Mouse (Mus musculus): ENCODE results near the gene Liph.
A peak's percentile ranks its signal among the peaks of the same experiment; 100 is the strongest.
"Not testable (repeated sequence)": the region's sequence is repeated elsewhere in the genome, so short reads cannot be mapped to it uniquely, and the experiment has no call there.

Liph gene

GRCm38 (mm10) chr16:21976203-21976602 lies 19.3 kb downstream of the Liph start:
- no peak for DNase-seq (ENCODE audit: low spot score in 2 of 2)

- no peak for DNase-seq (ENCODE audit: low spot score in 2 of 2)
These were observed 24.0 kb downstream of the Liph start for GRCm38 (mm10) chr16:21971446-21971845.

DNA sequence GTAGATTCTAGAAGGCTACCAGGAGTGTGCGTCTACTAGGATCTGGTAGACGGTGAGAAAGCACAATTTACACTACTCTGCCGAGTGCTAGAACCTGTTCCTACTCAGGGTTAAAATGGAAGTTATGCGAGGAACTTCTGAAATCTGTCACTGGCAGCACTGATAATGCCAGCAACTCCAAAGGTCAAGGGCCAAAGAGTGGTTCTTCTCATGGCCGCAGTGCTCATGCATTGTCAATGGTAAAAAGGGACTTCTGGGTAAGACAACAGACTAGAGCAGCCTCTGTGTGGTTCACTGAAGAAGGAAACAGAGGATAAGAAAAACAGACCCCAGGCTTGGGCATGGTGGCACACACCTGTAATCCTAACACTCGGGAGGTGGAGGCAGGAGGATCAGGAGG lies 24.9 kb downstream of the Liph start:
- DNase-seq (ENCODE audit: low spot score in 2 of 2), result no peak

DNA sequence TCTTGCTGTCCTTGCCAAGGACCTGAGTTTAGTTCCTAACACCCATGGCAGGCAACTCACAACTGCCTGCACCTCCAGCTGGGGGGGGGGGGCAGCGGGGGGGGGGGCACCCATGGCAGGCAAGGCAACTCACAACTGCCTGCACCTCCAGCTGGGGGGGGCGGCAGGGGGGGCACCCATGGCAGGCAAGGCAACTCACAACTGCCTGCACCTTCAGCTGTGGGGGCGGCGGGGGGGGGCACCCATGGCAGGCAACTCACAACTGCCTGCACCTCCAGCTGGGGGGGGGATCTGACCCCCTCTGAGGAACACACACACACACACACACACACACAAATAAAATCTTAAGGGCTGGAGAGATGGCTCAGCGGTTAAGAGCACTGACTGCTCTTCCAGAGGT lies 25.6 kb downstream of the Liph start:
- DNase-seq (ENCODE audit: low spot score in 2 of 2), result no peak

- DNase-seq (ENCODE audit: low spot score in 2 of 2), result no peak
These were observed 29.9 kb downstream of the Liph start for GRCm38 (mm10) chr16:21965576-21965975.

- DNase-seq (ENCODE audit: low spot score in 2 of 2), result no peak
These were observed 39.9 kb downstream of the Liph start for GRCm38 (mm10) chr16:21955591-21955990.

DNA sequence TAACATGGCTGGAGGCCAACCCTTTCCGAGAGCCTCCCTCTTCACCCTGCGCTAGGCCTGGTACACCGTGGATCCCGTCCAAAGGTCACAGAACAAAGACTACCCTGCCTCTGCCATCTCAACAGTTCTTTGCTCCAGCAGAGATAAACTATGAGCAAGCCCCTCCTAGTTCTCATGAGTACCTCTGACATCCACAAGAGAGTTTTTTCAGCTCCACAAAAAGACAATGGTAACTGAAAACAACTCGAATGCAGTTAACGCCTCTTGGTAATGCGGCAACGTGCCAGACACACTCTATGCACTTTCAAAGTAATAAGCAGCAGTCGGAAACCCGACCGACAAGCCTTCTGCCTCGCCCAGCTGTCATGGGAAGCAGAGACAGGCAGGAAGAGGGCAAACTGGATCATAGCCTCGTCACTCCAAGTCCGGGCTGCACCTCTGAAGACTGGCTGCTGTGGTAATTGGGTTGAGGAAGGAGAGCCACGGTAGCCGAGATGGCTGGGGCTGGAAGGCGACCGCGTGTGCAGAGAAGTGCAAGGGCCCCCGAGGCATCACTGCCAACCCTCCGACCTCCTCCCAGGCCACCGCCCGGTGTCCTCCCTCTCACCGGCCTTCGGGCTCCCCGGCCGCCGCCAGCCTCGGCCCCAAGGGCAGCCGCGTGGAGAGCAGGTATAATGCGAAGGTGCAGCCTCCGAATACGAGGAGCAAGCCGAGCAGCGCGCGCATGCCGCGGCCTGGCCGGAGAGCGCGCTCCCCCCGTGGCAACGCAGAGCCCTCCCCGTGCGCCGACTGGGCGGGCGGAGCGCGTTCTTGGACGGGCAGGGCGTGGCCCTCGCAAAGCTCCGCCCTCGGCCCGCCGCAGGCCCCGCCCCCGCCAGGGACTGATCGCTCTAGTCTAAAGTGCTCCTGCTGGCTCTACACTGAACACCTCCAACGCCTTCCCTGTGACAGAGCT lies 48.4 kb downstream of the Liph start, which contains the start of gene Tmem41a:
Tmem41a (minus strand) TSS at position 792 of the 955 bp plus-strand sequence.
- DNase-seq (ENCODE audit: low spot score in 2 of 2), result peak; percentile 73 to 87

GRCm38 (mm10) chr16:21928471-21928870 lies 67.0 kb downstream of the Liph start:
- no peak for DNase-seq (ENCODE audit: low spot score in 2 of 2)

GRCm38 (mm10) chr16:21916681-21917080 lies 78.8 kb downstream of the Liph start:
- DNase-seq (ENCODE audit: low spot score in 2 of 2), result no peak

DNA sequence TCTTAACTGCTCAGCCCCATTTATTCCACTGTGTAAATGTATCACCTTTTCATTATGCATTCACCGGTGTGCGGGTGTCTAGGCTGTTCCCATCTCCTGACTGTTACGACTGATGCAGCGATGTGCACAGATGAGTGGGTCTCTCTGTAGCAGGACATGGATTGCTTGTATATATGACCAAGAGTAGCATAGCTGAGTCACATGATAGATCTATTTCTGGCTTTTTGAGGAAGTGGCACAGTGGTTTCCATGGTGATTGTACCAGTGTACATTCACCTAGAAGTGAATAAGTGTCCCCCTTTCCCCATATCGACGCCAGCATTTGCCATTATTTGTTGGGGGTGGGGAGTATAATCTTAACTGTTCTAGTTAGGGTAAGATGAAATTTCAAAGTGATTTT lies 82.1 kb downstream of the Liph start:
- no peak for DNase-seq (ENCODE audit: low spot score in 2 of 2)

DNA sequence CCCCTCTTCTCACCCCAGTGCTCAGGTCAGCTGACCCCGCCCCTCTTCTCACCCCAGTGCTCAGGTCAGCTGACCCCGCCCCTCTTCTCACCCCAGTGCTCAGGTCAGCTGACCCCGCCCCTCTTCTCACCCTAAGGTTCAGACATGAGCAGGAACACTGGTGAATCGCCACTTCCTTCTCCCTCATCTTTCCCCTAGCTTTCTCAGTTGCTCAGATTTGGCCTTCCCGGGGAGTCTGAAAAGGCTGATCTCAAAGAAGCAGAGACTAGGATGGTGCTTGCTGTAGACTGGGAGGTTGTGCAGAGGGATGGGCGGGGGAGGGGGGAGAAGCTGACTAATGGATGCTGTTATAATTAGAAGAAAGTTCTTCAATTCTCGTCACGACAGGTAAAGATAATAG lies 86.6 kb downstream of the Liph start:
- DNase-seq (ENCODE audit: low spot score in 2 of 2), result not testable (repeated sequence)

DNA sequence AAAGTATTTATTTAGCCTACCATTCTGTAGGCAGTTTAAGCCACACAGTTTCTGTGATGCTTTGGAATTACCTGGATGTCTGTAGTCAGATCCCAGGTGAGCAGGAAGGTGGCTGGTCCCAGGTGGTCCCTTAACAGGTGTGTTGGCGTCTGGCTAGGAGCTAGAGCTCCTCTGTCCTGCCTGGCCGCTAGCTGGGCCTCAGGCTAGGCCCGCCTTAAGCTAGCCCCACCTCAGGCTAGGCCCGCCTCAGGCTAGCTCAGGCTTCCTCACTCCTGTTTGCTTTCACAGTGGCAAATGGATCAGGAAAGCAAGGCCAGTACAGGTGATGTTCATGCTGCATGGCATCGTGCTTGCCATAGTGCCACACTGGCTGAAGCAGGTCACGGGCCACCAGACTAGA lies 88.6 kb downstream of the Liph start:
- DNase-seq (ENCODE audit: low spot score in 2 of 2), result no peak

DNA sequence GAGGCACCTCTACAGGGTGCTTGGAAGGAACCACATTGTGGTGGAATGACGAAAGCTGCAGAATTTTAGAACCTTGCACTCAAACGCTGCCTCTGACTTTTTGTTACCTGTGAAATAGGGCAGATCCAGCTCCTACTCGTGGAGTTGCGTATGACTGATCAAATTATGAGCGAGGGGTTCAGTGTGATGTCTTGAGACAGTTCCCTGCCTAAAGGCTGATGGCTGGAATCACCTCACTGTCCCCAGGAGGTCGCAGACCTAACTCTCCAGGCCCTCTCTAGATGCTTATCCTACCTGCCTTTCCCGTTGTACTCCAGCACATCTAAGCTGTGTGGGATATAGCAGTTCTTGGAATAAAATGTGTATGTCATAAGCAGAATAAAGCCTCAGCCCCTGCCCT lies 89.5 kb downstream of the Liph start:
- no peak for DNase-seq (ENCODE audit: low spot score in 2 of 2)

DNA sequence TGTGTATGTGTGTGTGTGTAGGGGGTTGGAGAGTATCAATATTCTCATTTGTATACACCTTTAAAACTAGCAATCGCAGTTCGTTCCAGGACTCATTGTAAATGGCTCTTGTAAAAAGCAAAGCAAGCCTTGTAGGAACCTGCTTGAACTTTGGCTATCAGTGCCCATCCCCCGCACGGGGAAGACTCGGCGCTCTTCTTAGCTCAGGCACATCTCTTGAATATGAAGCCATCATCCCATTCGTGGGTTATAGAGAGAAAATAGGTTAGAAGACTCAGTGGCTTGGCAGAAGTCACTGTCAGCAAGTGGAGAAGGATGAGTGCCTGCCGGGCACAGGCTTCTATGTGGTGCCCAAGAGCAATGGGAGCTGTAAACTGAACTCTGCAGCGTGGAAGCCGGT lies 90.8 kb downstream of the Liph start:
- no peak for DNase-seq (ENCODE audit: low spot score in 2 of 2)

Measured in cerebellum, postnatal 4 days (tissue).